Mouse (Mus musculus) heart, embryonic 14.5 days (tissue): ENCODE measurements around the gene Tcirg1. TPM values are rescaled to one million over a fixed set of nuclear protein-coding genes. Genes with fewer than 3 reads are reported as not detected.

Experiments used
- ATAC-seq: fragments of 200-750 bp; cut with Nextera tagmentation; 2 replicates; pipeline ENCODE4 v1.8.0; 2017; ENCODE audit warnings: low read depth, moderate TSS enrichment; ENCODE audit not compliant: insufficient number of reproducible peaks, insufficient read depth, low FRiP score
- H3K27ac ChIP-seq, 2 experiments: fragments of 200-500 bp in 1 of 2; fragments of 300-500 bp in 1 of 2; sonication (generic) in 1 of 2; replicated peaks in 1 of 2; 2 replicates each; pipeline ENCODE4 v1.5.1; 2012 to 2014; ENCODE audit warnings: low read depth in 2 of 2, low read length in 2 of 2, control low read depth in 1 of 2, mild to moderate bottlenecking in 1 of 2, mixed read lengths in 1 of 2; ENCODE audit not compliant: control insufficient read depth in 1 of 2, insufficient read depth in 1 of 2
- H3K27me3 ChIP-seq: fragments of 300-500 bp; sonication (generic); 2 replicates; pipeline ENCODE4 v1.6.1; 2014; ENCODE audit warnings: mild to moderate bottlenecking, low read length, control low read depth; ENCODE audit not compliant: control insufficient read depth, insufficient read depth
- H3K36me3 ChIP-seq: fragments of 300-500 bp; sonication (generic); 2 replicates; pipeline ENCODE4 v1.6.1; 2014; ENCODE audit warnings: mild to moderate bottlenecking, control low read depth, low read length, mixed read lengths; ENCODE audit not compliant: control insufficient read depth, insufficient read depth
- H3K4me1 ChIP-seq, 2 experiments: fragments of 200-500 bp in 1 of 2; fragments of 300-500 bp in 1 of 2; sonication (generic) in 1 of 2; 2 replicates each; pipeline ENCODE4 v1.6.1; 2012 to 2014; ENCODE audit warnings: low read length in 2 of 2, control low read depth in 1 of 2, mixed read lengths in 1 of 2; ENCODE audit not compliant: control insufficient read depth in 2 of 2, insufficient read depth in 2 of 2
- H3K4me2 ChIP-seq: fragments of 300-500 bp; sonication (generic); 2 replicates; pipeline ENCODE4 v1.6.1; 2014; ENCODE audit warnings: mild to moderate bottlenecking, low read length
- H3K4me3 ChIP-seq, 2 experiments: fragments of 200-500 bp in 1 of 2; fragments of 300-500 bp in 1 of 2; sonication (generic) in 1 of 2; 2 replicates each; pipeline ENCODE4 v1.5.1; 2012 to 2014; ENCODE audit warnings: low read length in 2 of 2, mild to moderate bottlenecking in 2 of 2, control low read depth in 1 of 2, low read depth in 1 of 2, moderate library complexity in 1 of 2; ENCODE audit not compliant: control insufficient read depth in 1 of 2, insufficient read depth in 1 of 2
- H3K9ac ChIP-seq: fragments of 300-500 bp; sonication (generic); 2 replicates; pipeline ENCODE4 v1.6.1; 2014; ENCODE audit warnings: mild to moderate bottlenecking, low read length
- H3K9me3 ChIP-seq: fragments of 300-500 bp; sonication (generic); 2 replicates; pipeline ENCODE4 v1.6.1; 2016; ENCODE audit warnings: low read length, control low read depth; ENCODE audit not compliant: control insufficient read depth
- WGBS: fragments of 180-500 bp; shearing (Covaris S2); extraction: QIAGEN DNeasy Blood & Tissue Kit; methylation state at CpG from one replicate; pipeline ENCODE4 v1.1.7; 2014; 5-methylcytosine and 5-hydroxymethylcytosine counted together
- polyA plus RNA-seq: library from polyadenylated mRNA; unstranded; fragments of >200 nt; fragmentation: Nextera tagmentation; extraction: Ambion mirVana; gene quantifications from 2 replicates; pipeline ENCODE4 v1.2.1, GENCODE M21; 2014

Tcirg1 gene
- polyA plus RNA-seq = 16.1 and 17.1 TPM in 2 replicates

DNA sequence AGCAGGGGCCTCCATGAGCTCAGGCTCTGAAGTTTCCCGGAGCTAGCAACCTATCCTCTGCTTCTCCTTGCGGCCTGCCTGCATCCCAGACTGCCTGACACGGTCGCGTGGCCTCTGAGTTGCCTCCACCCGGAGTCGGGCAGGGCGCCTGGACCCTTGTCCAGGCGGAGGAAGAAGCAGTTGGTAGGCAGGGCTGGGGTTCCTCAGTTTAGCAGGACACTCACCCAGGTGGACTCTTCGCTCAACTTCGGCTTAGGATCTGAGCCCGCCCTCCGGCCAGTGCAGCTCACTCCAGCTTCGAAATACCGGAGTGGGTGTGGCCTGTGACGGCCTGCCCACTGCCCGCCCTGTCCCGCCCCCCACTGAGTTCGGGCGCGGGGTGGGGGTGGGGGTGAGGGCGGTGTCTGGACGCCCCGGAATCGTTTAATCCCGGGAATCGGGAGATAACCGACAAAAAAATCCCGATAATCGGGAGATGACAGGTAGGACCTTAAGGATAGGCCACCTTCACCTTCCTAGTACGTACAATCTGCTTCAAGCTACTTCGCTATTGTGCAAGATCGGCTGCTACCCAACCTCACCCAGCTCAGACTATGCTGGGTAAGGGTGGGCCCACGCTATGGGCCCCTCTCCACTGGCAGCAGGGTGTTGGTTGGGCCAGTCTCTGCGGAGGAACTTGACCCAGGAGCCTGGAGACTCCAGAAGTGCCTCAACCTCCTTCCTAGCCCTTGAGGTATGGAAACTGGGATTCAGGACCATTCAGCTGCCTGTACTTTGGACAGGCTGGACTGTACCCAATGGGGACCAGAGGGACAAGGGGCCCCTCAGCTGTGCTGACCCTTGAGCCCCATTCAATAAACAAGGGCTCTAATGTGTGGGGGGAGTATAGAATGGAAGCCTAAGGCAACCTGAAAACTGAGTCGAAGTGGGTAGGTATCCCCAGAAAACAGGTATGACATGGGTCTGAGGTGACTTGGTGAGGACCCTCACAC, at the start of gene Tcirg1:
Gene Tcirg1, minus strand, starts transcription at position 339 of the 992 bp plus-strand sequence.
- ATAC-seq = peak; percentile 81
- H3K36me3 ChIP-seq = peaks cover 58% of the 10 kb centered on the region
- H3K9ac ChIP-seq = peak within 1 kb of the TSS; percentile 68
- H3K9me3 ChIP-seq = no peaks in the 10 kb centered on the region
- peak within 1 kb of the TSS; percentile 69 for H3K4me2 ChIP-seq
- no peaks in the 10 kb centered on the region for H3K27me3 ChIP-seq
- H3K4me1 ChIP-seq = peaks cover 18 to 22% of the 10 kb centered on the region in 2 experiments; a peak in 3 of 4 replicates
- 4% methylated on average over 36 of the region's 36 CpGs for WGBS
- peak within 1 kb of the TSS; percentile 48 to 82; a peak in 3 of 4 replicates for H3K27ac ChIP-seq
- peak within 1 kb of the TSS; percentile 63 to 67 for H3K4me3 ChIP-seq

GRCm38 (mm10) chr19:3955804-3956203, 48.9 kb upstream of the Tcirg1 start:
- Histone ChIP-seq H3K36me3 (no peaks in the 10 kb centered on the region), H3K9me3 (no peaks in the 10 kb centered on the region), H3K27me3 (0 out of 2 replicates have a peak, but pooled peaks cover 3% of the 10 kb centered on the region), H3K27ac (no peak overlapping the region), H3K4me2 (no peak overlapping the region), H3K9ac (no peak overlapping the region), H3K4me1 (0 out of 4 replicates have a peak, but pooled peaks cover 0 to 4% of the 10 kb centered on the region in 2 experiments), H3K4me3 (no peak overlapping the region)
- WGBS = 10% methylated on average over 4 of the region's 4 CpGs
- ATAC-seq = no peak

DNA sequence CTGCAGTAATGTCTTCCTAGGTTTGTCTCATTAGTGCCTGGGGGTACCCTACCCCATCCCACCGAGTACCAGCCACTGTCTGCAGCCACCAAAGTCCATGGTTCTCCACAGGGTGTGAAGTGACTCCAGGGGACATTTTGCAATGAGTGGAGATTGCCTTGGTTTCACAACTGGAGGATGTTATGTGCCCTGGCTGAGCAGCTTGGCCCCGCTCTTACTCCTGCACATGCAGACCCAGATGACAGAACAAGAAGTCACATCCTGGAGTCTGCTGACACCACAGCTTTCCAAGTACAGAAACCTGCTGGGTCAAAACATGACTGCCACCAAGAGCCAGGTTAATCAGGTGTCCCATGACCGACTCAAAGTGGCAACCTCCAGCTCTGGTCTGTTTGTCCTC, 48.1 kb upstream of the Tcirg1 start:
- H3K4me2 ChIP-seq = no peak overlapping the region
- H3K9me3 ChIP-seq = no peaks in the 10 kb centered on the region
- H3K4me3 ChIP-seq = no peak overlapping the region
- 0 out of 4 replicates have a peak, but pooled peaks cover 0 to 4% of the 10 kb centered on the region in 2 experiments for H3K4me1 ChIP-seq
- whole genome bisulfite sequencing = 83% methylated on average over 3 of the region's 3 CpGs
- H3K27me3 ChIP-seq = 0 out of 2 replicates have a peak, but pooled peaks cover 3% of the 10 kb centered on the region
- no peaks in the 10 kb centered on the region for H3K36me3 ChIP-seq
- H3K9ac ChIP-seq = no peak overlapping the region
- H3K27ac ChIP-seq = no peak overlapping the region
- no peak for ATAC-seq

DNA sequence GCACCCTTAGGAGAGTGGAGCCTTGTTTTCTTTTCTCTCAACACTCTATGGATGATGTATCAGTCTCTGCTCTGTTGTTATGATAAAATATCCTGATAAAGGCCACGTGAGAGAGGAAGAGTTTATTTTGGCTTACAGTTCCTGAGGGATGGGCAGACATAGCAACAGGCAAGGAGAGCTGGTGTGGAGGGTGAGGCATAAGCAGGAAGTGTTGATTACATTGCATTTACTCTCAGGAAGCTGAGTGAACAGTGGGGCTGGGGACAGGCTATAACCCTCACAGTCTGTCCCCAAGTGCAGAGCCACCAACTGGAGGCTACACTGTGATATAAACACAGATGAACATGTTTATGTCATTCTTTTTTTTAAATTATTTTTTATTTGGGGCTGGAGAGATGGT, 45.2 kb upstream of the Tcirg1 start:
- 0 out of 2 replicates have a peak, but pooled peaks cover 3% of the 10 kb centered on the region for H3K27me3 ChIP-seq
- no peak overlapping the region for H3K27ac ChIP-seq
- no peaks in the 10 kb centered on the region for H3K36me3 ChIP-seq
- no peak overlapping the region for H3K9ac ChIP-seq
- H3K4me1 ChIP-seq = 0 out of 4 replicates have a peak, but pooled peaks cover 0 to 4% of the 10 kb centered on the region in 2 experiments
- ATAC-seq = no peak
- no peaks in the 10 kb centered on the region for H3K9me3 ChIP-seq
- H3K4me2 ChIP-seq = no peak overlapping the region
- WGBS = 26% methylated on average over 1 of the region's 1 CpGs
- no peak overlapping the region for H3K4me3 ChIP-seq

DNA sequence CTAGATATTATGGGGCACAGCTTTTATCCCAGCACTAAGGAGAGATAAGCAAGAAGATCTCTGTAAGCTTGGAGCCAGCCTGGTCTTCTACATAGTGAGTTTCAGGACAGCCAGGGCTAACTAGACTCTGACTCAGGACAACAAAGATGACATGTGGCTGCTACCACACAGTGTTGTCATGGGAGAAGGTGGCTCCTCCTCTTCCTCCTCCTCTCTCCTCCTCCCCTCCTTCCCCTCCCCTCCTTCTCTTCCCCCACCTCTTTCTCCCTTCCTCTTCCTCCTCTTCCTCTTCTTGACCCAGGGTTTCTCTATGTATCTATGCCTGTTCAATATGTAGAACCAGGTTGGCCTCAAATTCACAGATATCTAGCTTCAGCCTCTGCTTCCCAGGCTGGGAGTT, 44.5 kb upstream of the Tcirg1 start:
- Histone ChIP-seq H3K27me3 (0 out of 2 replicates have a peak, but pooled peaks cover under 1% of the 10 kb centered on the region), H3K27ac (no peak overlapping the region), H3K4me1 (peaks cover 0 to 6% of the 10 kb centered on the region in 2 experiments; a peak in 2 of 4 replicates), H3K9me3 (no peaks in the 10 kb centered on the region), H3K36me3 (no peaks in the 10 kb centered on the region), H3K4me3 (no peak overlapping the region), H3K9ac (no peak overlapping the region), H3K4me2 (no peak overlapping the region)
- no peak for ATAC-seq

DNA sequence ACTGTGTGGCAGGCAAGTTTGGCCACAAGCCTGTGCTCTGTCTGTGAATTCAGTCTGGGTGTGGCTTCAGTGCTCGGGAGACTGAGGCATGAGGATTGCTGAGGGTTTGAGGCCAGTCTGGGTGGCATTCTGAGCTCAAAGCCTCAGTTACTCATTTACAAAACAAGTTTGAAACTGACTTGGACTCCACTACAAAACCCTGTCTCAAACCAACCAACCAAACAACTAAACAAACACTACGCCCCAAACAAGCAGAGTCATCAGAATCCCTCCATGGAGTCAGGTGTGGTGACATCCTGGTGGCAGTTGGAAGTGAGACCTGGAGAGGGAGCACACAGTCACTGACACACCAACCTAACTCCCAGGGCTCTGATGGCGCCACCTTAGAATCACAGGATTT, 43.4 kb upstream of the Tcirg1 start:
- H3K27me3 ChIP-seq = no peaks in the 10 kb centered on the region
- H3K4me1 ChIP-seq = peaks cover 6 to 11% of the 10 kb centered on the region in 2 experiments
- no peak overlapping the region for H3K4me3 ChIP-seq
- no peak overlapping the region for H3K27ac ChIP-seq
- no peak overlapping the region for H3K9ac ChIP-seq
- H3K36me3 ChIP-seq = no peaks in the 10 kb centered on the region
- WGBS = 78% methylated on average over 3 of the region's 3 CpGs
- no peaks in the 10 kb centered on the region for H3K9me3 ChIP-seq
- ATAC-seq = no peak
- no peak overlapping the region for H3K4me2 ChIP-seq

- WGBS = 70% methylated on average over 14 of the region's 14 CpGs
- H3K4me2 ChIP-seq = no peak overlapping the region
Measured at GRCm38 (mm10) chr19:3948546-3948945, 41.6 kb upstream of the Tcirg1 start.

More at GRCm38 (mm10) chr19:3948546-3948945, 41.6 kb upstream of the Tcirg1 start:
- peaks cover 6 to 11% of the 10 kb centered on the region in 2 experiments for H3K4me1 ChIP-seq
- no peak for ATAC-seq
- no peak overlapping the region for H3K9ac ChIP-seq
- no peak overlapping the region for H3K27ac ChIP-seq
- no peaks in the 10 kb centered on the region for H3K36me3 ChIP-seq
- no peak overlapping the region for H3K4me3 ChIP-seq
- no peaks in the 10 kb centered on the region for H3K9me3 ChIP-seq
- H3K27me3 ChIP-seq = no peaks in the 10 kb centered on the region
